Mouse (Mus musculus): ENCODE data around the gene Gm20517.

- TF ChIP-seq POLR2A (IDR thresholded peaks at IDR 0.05; ENCODE audit: low read depth, low read length) (no peak), CTCF (IDR thresholded peaks at IDR 0.05; ENCODE audit: borderline replicate concordance, insufficient read depth, low read length) (no peak)
Measured at GRCm38 (mm10) chr17:47574830-47575229, 36.6 kb upstream of the Gm20517 start.

All from embryonic fibroblast, embryonic 13.5 days (primary cell).